8 mouse cellular contexts compared by ENCODE assay signal in genomic region chr7:16399098-16399819, GRCm38 (mm10). TPM values are rescaled to one million over a fixed set of nuclear protein-coding genes. Genes with fewer than 3 reads are reported as not detected.
A peak's percentile ranks its signal among the peaks of the same experiment; 100 is the strongest.
DNase-seq lines count a peak whose midpoint lies in the region; ATAC-seq and TF ChIP-seq lines count a peak whose summit lies in the region.

No protein-coding gene starts in this region.

- intact Hi-C loops in left cerebral cortex, postnatal 10 days (cut with DNase I), result no loop called here

- TF ChIP-seq CTCF in cortical plate, adult 2 months (IDR thresholded peaks at IDR 0.05; ENCODE audit: extremely low read depth, insufficient read depth, low read length), result no peak

- peak overlapping the region; percentile 78 for H3K27ac ChIP-seq in cortical plate, adult 2 months (ENCODE audit: insufficient read depth, low read length)

- ATAC-seq in megakaryocyte progenitor cell, adult 5-6 weeks (replicated peaks; ENCODE audit: poor library complexity), result peak; percentile 37

- H3K4me1 ChIP-seq in cortical plate, adult 2 months (ENCODE audit: control insufficient read depth, insufficient read depth, low read length), result peaks cover 6% of the 10 kb centered on the region

- DNase-seq in adipocyte (ENCODE audit: low spot score), result peak; percentile 90
- DNase-seq in gastrocnemius, postnatal 10 days, result peak; percentile 78
- peak; percentile 94 for DNase-seq in hindlimb bud, embryonic 11.5 days (ENCODE audit: extremely low spot score, low read depth, low spot score)
- DNase-seq in left cerebral cortex, postnatal 10 days (ENCODE audit: extremely low spot score in 1 of 2, low spot score in 2 of 2), result peak; percentile 92 to 93
- peak; percentile 93 to 94 for DNase-seq in right cerebral cortex, postnatal 10 days (ENCODE audit: low spot score in 2 of 2)
- peak; percentile 92 for DNase-seq in urinary bladder, postnatal 14 days (ENCODE audit: low spot score)

- H3K4me3 ChIP-seq in cortical plate, adult 2 months (ENCODE audit: insufficient read depth, low read length), result peak overlapping the region; percentile 95

- TF ChIP-seq POLR2A in cortical plate, adult 2 months (IDR thresholded peaks at IDR 0.05; ENCODE audit: extremely low read depth, insufficient read depth, low read length), result peak; percentile 69; the same call in 1 of the 2 replicates

RNA-seq across cellular contexts. Expression of gene Zc3h4, which starts 1.5 kb away (rescaled TPM):
- polyA plus RNA-seq in cortical plate, adult 2 months (2012; rRNA removed), result 33.9 and 38.9 TPM in 2 replicates
- total RNA-seq in gastrocnemius, postnatal 10 days (2021), result 10 to 100 TPM; 33.2 to 37.9 TPM
- total RNA-seq in left cerebral cortex, postnatal 10 days (2021), result 10 to 100 TPM; 54.3 to 57.2 TPM
- total RNA-seq in megakaryocyte progenitor cell, adult 5-6 weeks (2015), result 36.5 and 38.7 TPM in 2 replicates
- 25.9 and 33.5 TPM in 2 replicates for total RNA-seq in megakaryocyte progenitor cell, adult 5-6 weeks (2017)

RNA-seq across cellular contexts. Expression of gene Sae1, which starts 11.7 kb away (rescaled TPM):
- 95.8 and 97.1 TPM in 2 replicates for polyA plus RNA-seq in cortical plate, adult 2 months (2012; rRNA removed)
- total RNA-seq in gastrocnemius, postnatal 10 days (2021), result 10 to 100 TPM; 43.3 to 48.8 TPM
- total RNA-seq in left cerebral cortex, postnatal 10 days (2021), result 100 to 1,000 TPM; 114 to 118 TPM
- total RNA-seq in megakaryocyte progenitor cell, adult 5-6 weeks (2015), result 76.8 and 81.3 TPM in 2 replicates
- 429 and 547 TPM in 2 replicates for total RNA-seq in megakaryocyte progenitor cell, adult 5-6 weeks (2017)

RNA-seq across cellular contexts. Expression of gene Tmem160, which starts 53.3 kb away (rescaled TPM):
- polyA plus RNA-seq in cortical plate, adult 2 months (2012; rRNA removed), result 105 and 115 TPM in 2 replicates
- 10 to 100 TPM; 18.8 to 18.9 TPM for total RNA-seq in gastrocnemius, postnatal 10 days (2021)
- total RNA-seq in left cerebral cortex, postnatal 10 days (2021), result 10 to 100 TPM; 96.3 to 98.3 TPM
- 34.6 and 42.5 TPM in 2 replicates for total RNA-seq in megakaryocyte progenitor cell, adult 5-6 weeks (2015)
- total RNA-seq in megakaryocyte progenitor cell, adult 5-6 weeks (2017), result 9.5 and 13.5 TPM in 2 replicates

Comparison
In these comparisons a context has a peak if more than half of its experiments do, and no peak if none do; other contexts are left out.
1. Peak in every context shown above with its lines: DNase-seq, ATAC-seq, H3K4me3 ChIP-seq and H3K27ac ChIP-seq.